Mouse (Mus musculus): Measurements from ENCODE around the gene Itm2b. TPM values are rescaled to one million over a fixed set of nuclear protein-coding genes. Genes with fewer than 3 reads are reported as not detected.

The Itm2b gene
- polyA plus RNA-seq, 1 experiment, result 235 TPM

DNA sequence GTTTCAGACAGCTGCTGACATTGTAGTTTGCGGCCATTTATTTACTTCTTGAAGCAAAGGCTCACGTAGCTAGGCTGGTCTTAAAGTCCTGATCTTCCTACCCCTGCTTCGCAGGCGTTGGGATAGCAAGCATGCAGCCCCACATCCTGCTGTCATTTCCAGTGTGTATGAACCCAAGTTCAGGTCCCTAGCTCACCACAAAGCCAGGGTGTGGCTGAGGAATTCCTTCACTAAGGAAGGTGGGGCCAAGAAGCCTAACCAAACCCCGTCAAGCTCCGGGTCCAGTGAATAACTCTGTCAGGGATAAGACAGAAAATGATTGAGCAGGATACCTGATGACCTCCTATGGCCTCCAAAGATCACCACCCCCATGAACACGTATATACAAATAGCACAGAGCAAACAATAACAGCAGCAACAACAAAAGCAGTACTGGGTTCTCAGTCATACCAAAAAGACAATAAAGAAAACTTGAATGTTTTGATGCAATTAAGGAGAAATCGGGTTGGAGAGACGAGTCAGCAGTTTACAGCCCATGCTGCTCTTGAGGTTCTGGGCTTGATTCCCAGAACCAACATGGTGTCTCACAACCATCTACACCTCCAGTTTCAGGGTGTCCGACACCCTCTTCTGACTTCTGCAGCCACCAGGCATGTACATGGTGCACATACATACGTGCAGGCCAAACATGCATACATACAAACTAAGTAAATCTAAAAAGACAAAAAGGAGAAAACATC lies 17.4 kb upstream of the Itm2b start:
- no peak for TF ChIP-seq POLR2A (IDR thresholded peaks at IDR 0.05; ENCODE audit: borderline replicate concordance, control insufficient read depth, low read depth, low read length)
- TF ChIP-seq CTCF (IDR thresholded peaks at IDR 0.05; ENCODE audit: control insufficient read depth, insufficient read depth, low read length), result no peak
- H3K27ac ChIP-seq (ENCODE audit: control insufficient read depth, insufficient read depth, low read depth, low read length, poor library complexity), result peak overlapping the region; percentile 59
- H3K4me1 ChIP-seq (ENCODE audit: control insufficient read depth, insufficient read depth, low read length), result peaks cover 16% of the 10 kb centered on the region
- WGBS, result 41% methylated on average over 11 of the region's 11 CpGs
- H3K4me3 ChIP-seq (replicated peaks; ENCODE audit: control insufficient read depth, low read depth, low read length), result no peak overlapping the region

DNA sequence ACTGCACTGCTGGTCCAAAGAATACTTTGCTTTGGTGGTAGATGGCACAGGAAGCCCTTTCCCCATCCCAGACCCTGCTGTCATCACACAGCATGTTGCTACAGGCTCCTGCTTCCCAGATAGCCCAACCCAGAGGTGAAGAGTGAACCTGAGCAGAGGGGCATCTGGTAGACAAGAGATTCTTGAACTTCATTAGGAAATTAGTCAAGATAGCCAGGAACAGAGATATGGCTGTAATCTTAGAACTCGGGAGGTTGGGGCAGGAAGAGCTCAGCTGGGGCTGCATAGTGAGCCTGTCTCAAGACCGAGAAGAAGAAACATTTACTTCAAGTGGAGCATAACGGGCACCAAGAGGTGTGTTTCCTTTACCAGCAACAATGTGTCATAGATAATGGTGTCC lies 16.3 kb upstream of the Itm2b start:
- peak overlapping the region; percentile 64 for H3K27ac ChIP-seq (ENCODE audit: control insufficient read depth, insufficient read depth, low read depth, low read length, poor library complexity)
- WGBS, result 2% methylated on average over 3 of the region's 3 CpGs
- H3K4me1 ChIP-seq (ENCODE audit: control insufficient read depth, insufficient read depth, low read length), result peaks cover 16% of the 10 kb centered on the region
- H3K4me3 ChIP-seq (replicated peaks; ENCODE audit: control insufficient read depth, low read depth, low read length), result no peak overlapping the region
- TF ChIP-seq CTCF (IDR thresholded peaks at IDR 0.05; ENCODE audit: control insufficient read depth, insufficient read depth, low read length) (no peak), POLR2A (IDR thresholded peaks at IDR 0.05; ENCODE audit: borderline replicate concordance, control insufficient read depth, low read depth, low read length) (no peak)

DNA sequence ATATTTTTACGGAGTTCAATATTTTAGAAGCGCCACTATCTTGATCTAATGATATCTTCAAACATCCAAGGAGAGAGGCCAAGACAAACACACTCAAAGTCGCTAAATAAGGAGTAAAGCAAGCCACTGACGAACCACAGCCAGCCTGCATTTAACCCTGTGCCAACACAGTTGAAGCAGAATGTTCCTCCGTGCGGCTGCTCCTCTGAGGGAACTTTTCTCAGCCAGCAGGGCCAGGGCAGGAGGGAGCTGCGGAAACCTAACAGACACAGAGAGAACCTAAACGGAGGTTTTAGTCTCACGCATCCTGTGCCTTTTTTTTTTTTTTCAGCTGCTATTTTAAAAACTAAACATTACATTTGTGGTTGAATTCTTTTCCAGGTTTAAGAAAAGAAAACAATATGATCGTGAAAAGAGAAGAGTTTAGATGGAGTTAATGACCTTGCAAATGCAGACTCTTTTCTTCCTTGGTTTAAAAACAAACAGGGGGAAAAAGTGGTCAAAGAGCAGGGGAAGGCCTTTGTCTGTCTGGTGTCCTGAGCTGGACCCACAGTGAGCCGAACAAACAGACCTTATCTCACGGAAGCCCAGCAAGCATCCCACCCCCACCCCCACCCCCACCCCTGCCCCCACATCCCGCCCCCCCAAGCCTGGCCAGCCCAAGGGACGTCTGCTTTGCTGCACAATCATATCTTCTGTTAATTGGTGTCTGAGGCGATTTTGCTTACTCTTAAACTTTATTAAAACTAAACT lies 15.0 kb upstream of the Itm2b start:
- Histone ChIP-seq H3K4me3 (replicated peaks; ENCODE audit: control insufficient read depth, low read depth, low read length) (no peak overlapping the region), H3K4me1 (ENCODE audit: control insufficient read depth, insufficient read depth, low read length) (peaks cover 16% of the 10 kb centered on the region), H3K27ac (ENCODE audit: control insufficient read depth, insufficient read depth, low read depth, low read length, poor library complexity) (peak overlapping the region; percentile 36)
- WGBS, result 14% methylated on average over 15 of the region's 15 CpGs
- TF ChIP-seq POLR2A (IDR thresholded peaks at IDR 0.05; ENCODE audit: borderline replicate concordance, control insufficient read depth, low read depth, low read length) (no peak), CTCF (IDR thresholded peaks at IDR 0.05; ENCODE audit: control insufficient read depth, insufficient read depth, low read length) (no peak)

DNA sequence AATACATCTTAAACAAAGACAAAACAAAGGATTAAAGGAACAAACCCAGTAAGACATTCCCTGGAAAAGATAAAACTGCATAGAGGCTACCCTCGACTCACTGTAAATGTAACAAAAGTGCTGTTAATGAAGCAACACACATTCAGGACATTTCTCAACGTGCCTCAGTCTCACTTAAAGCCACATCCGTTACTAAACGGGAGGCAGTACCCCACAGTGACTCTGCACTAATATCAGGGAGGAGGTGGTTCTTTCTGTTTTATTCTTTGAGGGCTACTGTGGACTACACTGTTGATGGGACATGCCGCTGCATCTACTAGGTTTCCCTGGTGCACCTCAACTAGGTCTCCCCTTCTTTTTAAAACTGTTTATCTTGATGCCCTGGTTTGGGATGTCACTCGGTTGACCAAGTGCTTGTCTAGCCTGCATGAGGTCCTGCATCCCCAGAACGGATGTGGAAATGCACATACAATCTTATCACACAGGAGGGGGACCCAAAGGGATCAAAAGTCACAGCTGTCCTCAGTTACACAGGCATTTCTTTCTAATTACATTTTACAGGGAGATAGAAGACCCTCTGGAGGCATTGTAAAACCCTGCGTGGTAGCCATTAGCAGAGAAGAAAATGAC lies 13.4 kb upstream of the Itm2b start:
- peak overlapping the region; percentile 79; the same call in 1 of the 2 replicates for H3K27ac ChIP-seq (ENCODE audit: control insufficient read depth, insufficient read depth, low read depth, low read length, poor library complexity)

DNA sequence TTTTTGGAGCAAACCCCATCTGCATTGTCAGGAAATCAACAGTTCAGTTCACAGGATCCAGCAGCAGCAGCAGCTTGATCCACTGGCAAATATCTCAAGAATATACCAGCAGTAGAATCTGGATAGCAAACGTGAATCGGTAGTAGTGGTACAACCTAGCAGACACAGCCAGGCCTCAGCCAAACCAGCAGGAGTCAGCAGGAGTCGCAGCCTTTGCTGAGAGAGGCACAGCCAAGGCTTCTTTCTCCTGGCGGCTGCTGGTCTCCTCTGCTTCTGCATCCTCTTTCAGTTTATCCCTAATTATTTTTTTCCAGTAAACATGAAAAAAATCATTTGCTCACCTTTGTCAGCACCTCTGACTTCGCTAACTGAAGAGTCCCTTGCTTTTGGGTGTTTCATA lies 10.7 kb upstream of the Itm2b start:
- peaks cover 2% of the 10 kb centered on the region for H3K4me1 ChIP-seq (ENCODE audit: control insufficient read depth, insufficient read depth, low read length)

More for the DNA sequence above, 13.4 kb upstream of the Itm2b start:
- TF ChIP-seq CTCF (IDR thresholded peaks at IDR 0.05; ENCODE audit: control insufficient read depth, insufficient read depth, low read length) (no peak), POLR2A (IDR thresholded peaks at IDR 0.05; ENCODE audit: borderline replicate concordance, control insufficient read depth, low read depth, low read length) (no peak)
- Histone ChIP-seq H3K4me1 (ENCODE audit: control insufficient read depth, insufficient read depth, low read length) (peaks cover 12% of the 10 kb centered on the region), H3K4me3 (replicated peaks; ENCODE audit: control insufficient read depth, low read depth, low read length) (peak overlapping the region; percentile 49)
- WGBS, result 4% methylated on average over 8 of the region's 8 CpGs

DNA sequence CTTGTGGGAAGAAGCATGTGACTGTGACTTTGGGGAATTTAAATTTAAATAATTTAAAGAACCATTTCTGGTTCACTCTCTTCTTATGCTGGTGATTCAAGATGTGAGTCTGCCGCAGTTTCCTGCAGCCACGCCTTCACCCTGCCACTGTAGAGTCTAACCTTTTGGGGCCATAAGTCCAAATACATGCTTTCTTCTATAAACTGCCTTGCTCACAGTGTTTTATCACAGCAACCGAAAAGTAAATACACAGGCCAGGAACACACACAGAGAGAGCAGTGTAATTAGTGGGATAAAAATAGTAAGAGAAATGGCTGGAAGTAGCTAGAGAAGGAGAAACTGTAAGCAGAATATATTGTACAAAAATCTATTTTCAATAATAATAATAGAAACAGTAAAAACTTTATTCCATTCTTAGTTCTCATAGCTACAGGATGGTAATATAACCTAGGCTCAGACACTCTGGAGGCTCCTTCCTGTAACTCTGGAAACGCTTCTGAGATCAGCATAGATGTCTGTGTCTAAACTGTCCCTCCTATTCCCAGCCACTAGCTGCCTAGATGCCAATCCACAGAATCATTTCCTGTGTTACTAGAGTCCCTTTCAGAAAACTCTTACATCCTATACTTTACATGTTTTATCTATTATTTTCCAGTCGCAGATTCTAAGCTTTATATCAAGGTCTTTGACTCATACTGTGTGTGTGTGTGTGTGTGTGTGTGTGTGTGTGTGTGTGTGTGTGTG lies 9.3 kb upstream of the Itm2b start:
- no peak for TF ChIP-seq CTCF (IDR thresholded peaks at IDR 0.05; ENCODE audit: control insufficient read depth, insufficient read depth, low read length)
- no peak for TF ChIP-seq POLR2A (IDR thresholded peaks at IDR 0.05; ENCODE audit: borderline replicate concordance, control insufficient read depth, low read depth, low read length)
- 74% methylated on average over 5 of the region's 5 CpGs for whole genome bisulfite sequencing

More for the DNA sequence above, 10.7 kb upstream of the Itm2b start:
- WGBS, result 73% methylated on average over 5 of the region's 5 CpGs
- no peak overlapping the region for H3K27ac ChIP-seq (ENCODE audit: control insufficient read depth, insufficient read depth, low read depth, low read length, poor library complexity)
- H3K4me3 ChIP-seq (replicated peaks; ENCODE audit: control insufficient read depth, low read depth, low read length), result no peak overlapping the region
- TF ChIP-seq CTCF (IDR thresholded peaks at IDR 0.05; ENCODE audit: control insufficient read depth, insufficient read depth, low read length), result no peak
- no peak for TF ChIP-seq POLR2A (IDR thresholded peaks at IDR 0.05; ENCODE audit: borderline replicate concordance, control insufficient read depth, low read depth, low read length)

DNA sequence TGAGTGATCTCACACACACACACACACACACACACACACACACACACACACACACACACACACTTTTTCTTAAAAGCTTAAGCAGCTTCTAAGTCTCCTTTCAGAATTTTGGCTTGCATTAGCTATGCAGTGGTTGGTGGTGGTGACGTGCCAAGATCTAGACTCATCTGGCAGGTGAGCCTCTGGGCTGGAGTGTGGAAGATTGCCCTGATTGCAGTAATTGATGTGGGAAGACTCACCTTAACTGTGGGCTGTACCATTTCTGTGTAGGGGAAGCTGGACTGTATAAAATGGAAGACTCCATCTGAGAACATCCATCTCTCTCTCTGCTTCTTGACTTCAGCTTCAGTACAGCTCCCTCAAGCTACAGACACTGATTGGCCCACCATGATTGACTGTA lies 6.4 kb upstream of the Itm2b start:
- Histone ChIP-seq H3K4me1 (ENCODE audit: control insufficient read depth, insufficient read depth, low read length) (no peaks in the 10 kb centered on the region; the same call in 1 of the 2 replicates), H3K27ac (ENCODE audit: control insufficient read depth, insufficient read depth, low read depth, low read length, poor library complexity) (no peak overlapping the region), H3K4me3 (replicated peaks; ENCODE audit: control insufficient read depth, low read depth, low read length) (no peak overlapping the region)
- TF ChIP-seq POLR2A (IDR thresholded peaks at IDR 0.05; ENCODE audit: borderline replicate concordance, control insufficient read depth, low read depth, low read length), result no peak
- no peak for TF ChIP-seq CTCF (IDR thresholded peaks at IDR 0.05; ENCODE audit: control insufficient read depth, insufficient read depth, low read length)
- WGBS, result 85% methylated on average over 1 of the region's 1 CpGs

More for the DNA sequence above, 9.3 kb upstream of the Itm2b start:
- no peak overlapping the region for H3K27ac ChIP-seq (ENCODE audit: control insufficient read depth, insufficient read depth, low read depth, low read length, poor library complexity)
- no peaks in the 10 kb centered on the region; the same call in 1 of the 2 replicates for H3K4me1 ChIP-seq (ENCODE audit: control insufficient read depth, insufficient read depth, low read length)
- H3K4me3 ChIP-seq (replicated peaks; ENCODE audit: control insufficient read depth, low read depth, low read length), result no peak overlapping the region

All from bone marrow, adult 2 months (tissue).